Mouse (Mus musculus) adrenal gland, postnatal 10 days (tissue): ENCODE data around the gene Itgax. TPM values are rescaled to one million over a fixed set of nuclear protein-coding genes. Genes with fewer than 3 reads are reported as not detected.
A peak's percentile ranks its signal among the peaks of the same experiment; 100 is the strongest.
"Not testable (repeated sequence)": the region's sequence is repeated elsewhere in the genome, so short reads cannot be mapped to it uniquely, and the experiment has no call there.

ENCODE experiments used
- DNase-seq: peaks from one replicate; pipeline ENCODE4 v3.0.0; 2021; ENCODE audit warnings: mixed read lengths
- long read RNA-seq, 2 experiments: library from polyadenylated mRNA; stranded (forward); transcript quantifications; one replicate each; pipeline ENCODE4 v2.0.0; 2021
- total RNA-seq, 2 experiments: library from RNA; stranded (reverse); gene quantifications; 2 replicates each; pipeline ENCODE4 v1.2.3; 2021

The Itgax gene
- 1 to 10 TPM in 1 of 2 experiments, under 1 TPM in 1; 0.54 to 1.5 TPM for total RNA-seq
- long read RNA-seq, experiment 1: 0 reads
- long read RNA-seq, experiment 2: 0 reads

DNA sequence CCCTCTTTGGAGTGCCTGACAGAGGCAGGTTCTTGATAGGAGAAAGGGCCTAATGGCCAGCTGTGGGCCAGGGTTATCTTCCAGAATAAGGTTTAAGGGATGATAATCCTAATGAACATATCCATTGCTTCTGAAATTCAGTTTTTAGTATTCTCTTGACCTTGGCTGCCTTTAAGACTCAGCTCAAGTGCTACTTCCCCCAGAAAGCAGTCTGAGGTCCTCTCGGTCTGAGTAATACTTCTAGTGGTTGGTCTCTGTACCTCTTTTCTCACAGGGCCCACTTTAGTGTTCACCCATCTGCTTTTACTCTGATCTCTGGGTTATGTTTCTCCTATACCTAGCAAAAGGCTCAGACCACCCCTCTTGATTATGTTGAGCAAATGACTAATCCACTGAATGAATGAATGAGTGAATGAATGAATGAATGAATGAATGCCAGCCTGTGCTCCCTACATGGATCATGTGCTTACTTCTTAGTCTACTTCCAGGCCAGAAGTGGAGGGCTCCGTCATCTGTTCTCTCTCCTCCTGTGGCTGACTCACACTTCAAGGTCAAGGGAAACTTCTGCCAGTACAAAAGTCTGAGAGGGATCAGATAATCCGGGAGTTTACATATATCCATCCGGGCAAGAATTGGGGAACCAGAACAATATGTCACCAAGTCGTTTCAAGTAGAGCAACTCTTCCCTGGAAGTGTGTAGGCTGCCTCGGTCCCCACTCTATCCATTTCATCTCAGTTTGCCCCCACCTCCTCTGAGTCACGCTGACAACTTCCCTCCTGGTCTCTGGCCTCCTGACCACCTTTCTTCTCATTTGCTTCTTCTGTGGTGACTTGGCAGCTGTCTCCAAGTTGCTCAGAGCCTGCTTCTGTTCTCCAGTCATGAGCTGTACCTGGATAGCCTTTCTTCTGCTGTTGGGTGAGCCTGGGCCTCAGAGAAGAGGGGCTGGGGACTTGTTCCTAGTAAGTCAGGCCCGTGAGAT lies at the start of gene Itgax:
Gene Itgax (plus strand): TSS at position 807 of the 980 bp plus-strand sequence.
- DNase-seq: peak; percentile 37

DNA sequence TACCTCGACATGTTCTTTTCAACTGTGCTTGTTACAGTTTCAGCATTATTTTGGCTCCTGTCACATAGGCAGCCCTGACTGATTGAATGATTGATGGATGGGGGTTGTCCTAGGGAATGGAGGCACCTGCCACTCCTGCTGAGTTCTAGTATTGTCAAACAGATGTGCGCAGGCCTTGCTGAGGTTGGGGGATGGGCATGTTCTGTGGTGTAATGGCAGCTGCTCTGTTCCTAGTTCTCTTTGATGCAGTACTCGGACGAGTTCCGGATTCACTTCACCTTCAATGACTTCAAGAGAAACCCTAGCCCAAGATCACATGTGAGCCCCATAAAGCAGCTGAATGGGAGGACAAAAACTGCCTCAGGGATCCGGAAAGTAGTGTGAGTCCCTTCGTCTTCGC lies 49.3 kb upstream of the Itgax start:
- no peak for DNase-seq

DNA sequence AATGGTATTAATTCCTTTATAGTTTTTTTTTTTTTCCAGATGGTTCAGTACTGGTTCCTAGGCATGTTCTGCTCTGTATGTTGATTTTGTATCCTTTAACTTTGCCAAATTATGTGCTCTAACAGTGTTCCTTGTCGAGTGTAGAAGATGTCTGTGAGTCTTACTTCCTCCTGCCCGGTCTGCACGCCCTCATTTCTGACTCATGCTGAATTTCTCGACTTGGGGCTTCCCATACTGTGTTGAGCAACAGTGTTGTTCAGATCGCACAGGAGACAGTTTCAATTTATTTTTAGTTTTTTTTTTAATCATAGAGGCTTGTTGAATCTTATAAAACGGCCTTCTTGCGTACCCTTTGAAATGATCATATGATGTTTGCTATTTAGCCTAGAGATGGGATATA lies 40.2 kb upstream of the Itgax start:
- no peak for DNase-seq

DNA sequence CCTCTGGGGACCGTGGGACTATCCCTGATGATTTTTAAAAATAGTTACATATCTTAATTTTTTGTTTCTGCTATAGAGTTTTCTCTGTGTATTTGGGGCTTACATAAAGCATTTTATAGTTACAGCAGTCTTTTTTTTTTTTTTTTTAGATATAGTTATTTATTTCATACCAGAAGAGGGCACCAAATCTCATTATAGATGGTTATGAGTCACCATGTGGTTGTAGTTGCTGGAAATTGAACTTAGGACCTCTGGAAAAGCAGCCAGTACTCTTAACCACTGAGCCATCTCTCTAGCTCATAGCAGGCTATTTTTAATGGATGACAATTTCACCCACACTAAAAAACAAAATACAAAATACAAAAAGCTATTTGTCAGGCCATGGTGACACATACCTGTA lies 31.2 kb upstream of the Itgax start:
- DNase-seq: no peak

DNA sequence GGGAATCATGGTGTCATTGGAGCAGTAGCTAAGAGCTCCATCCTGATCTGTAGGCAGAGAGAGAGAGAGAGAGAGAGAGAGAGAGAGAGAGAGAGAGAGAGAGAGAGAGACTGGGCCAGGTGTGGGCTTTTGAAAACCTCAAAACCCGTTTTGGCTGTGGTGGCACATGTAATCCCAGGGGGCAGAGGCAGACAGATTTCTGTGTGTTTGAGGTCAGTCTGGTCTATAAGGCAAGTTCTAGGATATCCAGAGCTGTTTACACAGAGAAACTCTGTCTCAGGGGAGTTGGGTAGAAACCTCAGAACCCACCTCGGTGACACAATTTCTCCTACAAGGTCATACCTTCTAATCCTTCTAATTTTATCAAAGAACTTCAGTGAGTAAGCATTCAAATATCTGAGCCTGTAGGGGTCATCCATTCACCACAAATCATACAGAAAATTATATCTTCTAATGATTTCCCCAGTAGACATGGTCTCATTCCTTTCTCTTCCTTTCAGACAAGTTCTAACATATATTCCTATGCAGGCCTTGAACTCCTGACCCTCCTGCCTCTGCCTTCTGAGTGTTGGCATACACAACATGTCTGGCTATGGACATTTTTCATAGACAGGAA lies 28.5 kb upstream of the Itgax start:
- DNase-seq: no peak

DNA sequence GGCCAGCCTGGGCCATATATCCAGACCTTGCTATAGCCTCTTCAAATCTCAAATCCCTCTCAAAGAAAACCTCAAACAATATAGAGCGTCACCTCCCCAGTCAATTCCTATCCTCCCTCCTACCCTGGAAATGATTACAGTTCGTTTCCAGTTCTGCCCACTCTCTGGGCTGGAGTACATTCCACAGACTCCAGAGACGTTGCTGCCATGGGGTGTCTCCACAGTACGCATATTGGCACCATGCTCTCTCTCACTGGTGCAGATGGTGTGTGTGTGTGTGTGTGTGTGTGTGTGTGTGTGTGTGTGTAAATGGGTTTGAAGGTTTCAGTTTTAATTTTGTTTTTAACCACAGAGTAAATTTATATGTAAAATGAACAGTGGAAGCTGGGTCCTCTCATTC lies 24.1 kb upstream of the Itgax start:
- no peak for DNase-seq

DNA sequence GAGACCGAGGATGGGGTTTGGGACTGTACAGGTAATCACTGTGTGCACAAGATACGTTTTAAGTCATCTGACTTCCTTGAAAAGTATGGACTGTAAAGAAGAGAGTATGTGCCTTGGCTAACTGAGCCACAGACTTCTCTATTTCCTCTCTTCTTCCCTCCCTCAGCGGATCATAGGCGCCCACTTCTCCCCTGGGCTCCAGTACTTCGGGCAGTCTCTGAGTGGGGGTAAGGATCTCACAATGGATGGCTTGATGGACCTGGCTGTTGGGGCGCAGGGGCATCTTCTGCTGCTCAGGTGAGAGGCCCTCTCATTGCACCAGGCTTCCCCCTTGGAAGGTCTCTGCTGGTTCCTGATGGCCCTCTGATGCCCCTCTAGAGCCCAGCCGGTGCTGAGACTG lies 21.9 kb upstream of the Itgax start:
- DNase-seq: no peak

DNA sequence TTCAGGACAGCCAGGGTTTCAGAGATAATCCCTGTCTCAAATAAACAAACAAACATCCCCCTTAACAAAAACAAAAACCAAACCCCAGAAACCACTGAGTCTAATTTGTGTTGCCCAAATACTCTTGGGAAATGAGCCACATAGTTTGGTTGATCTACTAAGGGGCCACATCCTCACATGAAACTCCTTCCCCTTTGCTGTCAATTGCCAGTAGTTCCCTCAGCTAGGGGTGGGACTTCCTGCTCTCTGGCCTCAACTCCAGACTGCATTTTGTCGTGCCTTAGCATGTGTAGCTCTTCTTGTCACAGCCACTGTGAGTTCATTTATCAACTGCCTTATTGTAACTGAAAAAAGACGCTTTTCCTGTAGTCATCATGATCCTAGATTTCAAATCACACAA lies 19.0 kb upstream of the Itgax start:
- DNase-seq: no peak

DNA sequence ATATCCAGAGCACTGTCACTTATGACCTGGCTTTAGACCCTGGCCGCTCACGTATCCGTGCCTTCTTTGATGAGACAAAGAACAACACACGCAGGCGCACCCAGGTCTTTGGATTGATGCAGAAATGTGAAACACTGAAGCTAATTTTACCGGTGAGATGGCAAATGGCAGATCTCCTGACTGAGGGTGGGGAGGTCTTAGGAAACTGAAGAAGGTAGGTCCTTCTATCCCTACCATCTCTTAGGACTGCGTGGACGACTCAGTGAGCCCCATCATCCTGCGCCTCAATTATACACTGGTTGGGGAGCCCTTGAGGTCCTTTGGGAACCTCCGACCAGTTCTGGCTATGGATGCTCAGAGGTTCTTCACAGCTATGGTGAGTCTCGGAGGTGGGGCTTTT lies 17.2 kb upstream of the Itgax start:
- no peak for DNase-seq

DNA sequence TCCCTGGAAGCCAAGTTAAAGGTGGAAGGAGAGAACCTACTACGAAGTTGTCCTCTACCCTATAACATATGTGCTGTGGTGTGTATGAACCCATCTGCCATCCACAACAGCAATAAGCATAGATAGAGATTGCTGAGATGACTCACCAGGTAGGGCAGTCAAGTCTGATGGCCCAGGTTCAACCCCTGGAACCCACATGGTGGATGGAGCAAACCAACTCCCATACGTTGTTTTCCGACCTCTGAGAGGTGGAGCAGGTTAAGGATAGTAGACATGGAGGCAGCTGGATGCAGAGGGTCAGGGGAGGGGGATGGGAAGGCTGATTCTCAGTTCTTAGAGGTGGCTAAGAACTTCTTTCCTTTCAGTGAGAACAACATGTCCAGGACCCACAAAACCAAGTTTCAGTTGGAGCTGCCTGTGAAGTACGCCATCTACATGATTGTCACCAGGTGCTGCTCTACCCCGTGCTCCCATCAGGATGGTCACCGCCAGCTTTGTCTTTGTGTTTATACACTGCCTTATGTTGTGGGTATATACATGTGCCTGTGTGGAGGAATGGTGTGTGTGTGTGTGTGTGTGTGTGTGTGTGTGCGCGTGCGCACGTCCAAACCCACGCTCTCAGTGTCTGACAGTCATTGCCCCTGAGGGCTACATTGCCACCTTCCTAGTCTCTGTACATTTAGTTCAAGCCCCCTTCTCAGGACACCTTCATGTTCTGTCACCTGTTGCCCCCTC lies 14.8 kb upstream of the Itgax start:
- no peak for DNase-seq

DNA sequence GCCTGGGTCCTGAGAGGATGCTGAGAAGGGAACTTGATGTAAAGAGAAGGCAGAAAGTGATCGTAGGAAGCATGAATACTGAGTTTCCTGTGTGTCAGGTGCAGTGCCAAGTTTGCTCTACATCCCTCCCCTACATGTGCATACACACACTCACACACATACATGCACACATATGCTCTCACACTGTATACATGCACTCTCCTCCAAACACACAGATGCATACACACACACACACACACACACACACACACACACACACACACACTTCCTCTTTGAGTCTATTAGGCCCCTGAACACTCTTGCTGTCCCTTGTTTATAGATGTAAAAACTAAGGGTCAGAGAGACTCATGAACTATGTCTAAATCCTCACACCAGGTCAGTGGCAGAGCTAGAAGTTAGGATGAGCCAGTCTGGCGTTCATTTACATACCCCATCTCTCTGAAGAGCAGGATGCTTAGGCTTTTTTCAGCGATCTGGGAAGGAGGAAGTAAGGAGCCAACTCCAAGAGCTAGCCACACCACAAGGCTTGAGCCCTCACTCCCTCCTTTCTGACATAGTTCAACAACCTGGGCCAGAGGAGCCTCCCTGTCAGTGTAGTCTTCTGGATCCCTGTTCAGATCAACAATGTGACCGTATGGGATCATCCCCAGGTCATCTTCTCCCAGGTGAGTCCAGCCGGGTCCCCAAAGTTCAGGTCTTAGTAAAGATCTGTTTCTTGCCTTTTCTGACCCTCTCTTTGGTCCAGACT lies 14.0 kb upstream of the Itgax start:
- no peak for DNase-seq

DNA sequence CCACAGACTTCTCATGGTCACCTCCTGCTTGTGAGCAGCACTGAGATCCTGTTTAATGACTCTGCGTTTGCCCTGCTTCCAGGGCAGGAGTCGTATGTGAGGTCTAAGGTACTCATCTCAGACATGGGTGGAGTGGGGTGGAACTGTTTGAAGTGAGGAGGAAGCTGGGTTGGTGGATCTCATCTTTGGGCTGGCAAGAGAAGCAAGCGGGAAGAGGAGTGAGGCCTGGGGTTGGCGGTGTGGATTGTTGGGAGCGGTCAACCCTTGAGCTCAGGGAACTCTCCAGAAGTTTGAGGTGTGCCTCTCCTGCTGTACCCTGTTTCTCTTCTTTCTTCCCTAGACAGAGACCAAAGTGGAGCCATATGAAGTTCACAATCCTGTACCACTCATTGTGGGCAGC lies 13.0 kb upstream of the Itgax start:
- DNase-seq: no peak

DNA sequence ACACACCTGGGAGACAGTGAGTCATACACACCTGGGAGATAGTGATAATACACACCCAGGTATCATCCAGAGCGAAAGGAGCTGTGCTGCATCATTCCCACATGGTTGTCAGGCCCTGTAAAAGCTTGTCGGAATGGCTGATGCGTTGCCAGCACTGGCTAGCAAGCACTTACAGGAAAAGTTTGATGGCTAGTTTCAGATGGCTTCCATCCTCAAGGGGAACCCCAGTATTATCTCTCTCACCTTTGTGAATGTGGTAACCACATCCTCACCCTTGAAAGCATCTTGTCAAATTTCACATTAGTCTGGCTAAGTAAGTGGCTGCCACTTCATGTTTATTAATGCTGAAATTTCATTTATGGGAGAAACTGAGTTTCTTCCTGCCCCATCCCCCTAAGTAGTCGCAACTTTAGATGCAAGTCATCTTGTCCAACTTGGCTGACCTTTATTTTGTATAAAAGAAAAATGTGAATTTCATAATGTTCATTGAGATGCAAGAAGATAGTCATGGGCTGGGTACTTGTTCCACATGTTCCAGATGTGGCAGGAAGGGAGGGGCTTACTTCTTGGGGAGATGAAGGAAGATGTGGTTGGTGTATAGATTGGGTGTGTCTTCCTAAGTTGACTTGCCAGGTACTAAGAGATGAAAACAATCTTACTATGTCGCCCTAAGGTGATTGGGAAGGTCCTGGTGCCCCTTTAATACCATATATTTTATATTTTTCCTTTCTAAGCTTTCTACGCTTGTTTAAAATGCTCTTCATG lies 9.4 kb upstream of the Itgax start:
- no peak for DNase-seq

DNA sequence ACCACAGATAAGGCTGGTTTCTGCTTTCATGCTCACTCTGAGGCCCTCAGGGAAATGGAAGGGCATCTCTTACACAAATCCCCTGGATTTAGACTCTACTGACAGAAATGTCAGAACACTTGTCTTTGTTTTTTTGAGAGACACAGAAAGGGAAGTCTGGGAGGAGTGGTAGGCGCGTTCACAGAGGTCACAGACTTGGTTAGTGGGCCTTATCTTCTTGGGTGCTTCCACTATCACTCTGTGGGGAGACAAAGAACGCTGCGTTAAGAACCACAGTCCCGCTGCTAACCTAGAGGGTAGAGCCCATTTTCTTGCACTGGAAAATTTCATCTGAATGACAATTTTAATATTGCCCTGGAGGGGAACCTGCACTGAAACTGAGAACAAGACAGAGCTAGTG lies 2.8 kb downstream of the Itgax start:
- DNase-seq: no peak

DNA sequence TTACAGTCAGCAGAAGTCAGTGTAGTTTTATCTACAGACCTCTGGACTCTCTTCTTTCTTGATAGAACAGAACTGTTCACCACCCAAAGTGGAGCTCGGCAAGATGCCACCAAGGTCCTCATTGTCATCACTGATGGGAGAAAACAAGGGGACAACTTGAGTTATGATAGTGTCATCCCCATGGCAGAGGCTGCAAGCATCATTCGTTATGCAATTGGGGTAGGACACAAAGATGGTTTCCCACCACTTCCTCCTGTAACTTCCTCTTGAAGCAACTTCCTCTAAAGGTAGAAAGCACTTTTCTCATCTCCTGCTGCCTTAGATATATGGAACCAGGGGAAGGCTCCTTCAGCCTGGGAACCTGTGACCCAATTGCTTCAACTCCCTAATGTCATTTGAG lies 4.2 kb downstream of the Itgax start:
- DNase-seq: no peak

DNA sequence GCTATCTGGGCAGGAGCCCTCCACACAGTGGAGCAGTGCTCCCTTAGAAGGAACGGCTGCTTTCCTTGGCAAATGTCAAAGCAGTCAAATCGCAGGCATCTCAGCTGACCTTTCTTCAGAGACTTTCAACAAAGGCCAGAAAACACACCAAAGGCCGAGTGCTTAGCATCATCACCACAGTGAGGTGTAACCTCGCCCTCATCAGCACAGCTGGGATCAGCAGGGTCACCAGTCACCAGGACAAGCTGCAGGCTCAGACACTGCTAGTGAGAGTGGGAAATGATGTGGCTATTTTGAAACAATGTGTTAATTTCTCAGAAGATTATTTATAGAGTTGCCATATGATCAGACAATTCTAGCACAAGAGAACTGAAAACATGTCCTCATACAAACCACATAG lies 7.6 kb downstream of the Itgax start:
- no peak for DNase-seq

DNA sequence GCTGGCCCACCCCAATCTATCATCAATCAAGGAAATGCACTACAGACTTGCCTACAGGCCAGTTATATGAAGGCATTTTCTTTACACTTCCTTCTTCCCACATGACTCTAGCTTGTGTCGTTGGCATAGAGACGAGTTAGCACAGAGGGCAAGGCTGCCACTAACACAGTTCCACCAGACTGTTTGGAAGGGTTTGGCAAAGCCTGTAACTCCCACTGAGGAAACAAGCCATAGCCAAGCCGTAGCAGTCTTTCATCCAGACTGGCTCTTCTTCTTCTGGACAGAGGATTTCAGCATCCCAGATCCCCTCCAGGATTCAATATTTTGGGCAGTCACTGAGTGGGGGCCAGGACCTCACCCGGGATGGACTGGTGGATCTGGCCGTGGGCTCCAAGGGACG lies 10.3 kb downstream of the Itgax start:
- DNase-seq: no peak

DNA sequence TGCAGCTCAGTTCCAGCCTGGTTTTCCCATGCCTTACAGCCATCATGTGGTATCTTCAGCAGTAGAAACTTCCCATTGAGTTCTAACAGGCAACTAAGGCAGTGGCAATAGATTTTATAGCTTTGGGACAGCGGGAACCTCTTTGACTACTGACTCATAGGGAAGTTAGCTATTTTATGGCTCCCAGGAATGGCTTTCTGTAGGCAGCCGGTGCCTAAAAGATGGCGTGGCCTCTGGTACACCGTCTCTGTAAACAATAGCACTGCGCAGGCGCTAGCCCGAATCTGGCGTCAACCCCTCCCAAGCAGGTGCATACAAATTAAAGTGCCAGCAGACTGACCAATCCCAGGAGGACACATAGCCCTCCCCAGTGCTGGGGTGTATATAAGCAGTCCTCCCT lies 21.6 kb downstream of the Itgax start:
- no peak for DNase-seq

DNA sequence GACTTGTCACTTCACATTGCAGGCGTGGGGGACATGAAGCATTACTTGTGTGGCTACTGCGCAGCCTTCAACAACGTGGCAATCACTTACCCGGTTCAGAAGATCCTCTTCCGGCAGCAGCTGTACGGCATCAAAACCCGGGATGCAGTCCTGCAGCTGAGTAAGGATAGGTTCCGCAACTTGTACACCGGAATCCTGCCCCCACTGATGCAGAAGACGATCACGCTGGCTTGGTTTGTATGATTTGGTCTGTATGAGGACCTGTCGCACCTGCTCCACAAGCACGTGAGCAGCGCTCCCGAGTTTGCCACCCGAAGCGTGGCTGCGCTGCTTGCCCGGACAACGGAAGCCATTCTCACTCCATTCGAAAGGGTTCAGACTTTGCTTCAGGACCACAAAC lies 24.7 kb downstream of the Itgax start, which contains the start of gene Itgad:
Gene Itgad (plus strand): TSS at position 301 of the 400 bp plus-strand sequence.
- no peak for DNase-seq

DNA sequence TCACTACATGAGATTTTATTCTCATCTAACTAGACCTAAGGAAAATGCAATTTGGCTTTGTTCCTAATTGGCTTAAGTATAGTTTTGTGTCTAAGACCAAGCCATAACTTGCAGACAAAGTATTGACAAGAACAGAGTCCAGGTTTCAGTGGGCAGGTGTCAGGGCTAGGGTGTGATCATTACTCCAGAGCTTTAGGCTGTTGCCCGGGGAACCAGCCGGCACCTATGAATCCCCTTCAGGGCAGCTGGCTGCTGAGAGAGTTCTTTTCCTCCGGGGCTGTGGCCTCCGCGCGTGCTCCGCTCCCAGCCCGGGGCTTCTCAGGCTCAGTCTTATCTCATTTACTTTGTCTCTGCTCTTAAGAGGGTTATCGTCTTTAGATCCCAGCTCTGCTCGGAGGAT lies 25.6 kb downstream of the Itgax start:
- DNase-seq: peak; percentile 27

DNA sequence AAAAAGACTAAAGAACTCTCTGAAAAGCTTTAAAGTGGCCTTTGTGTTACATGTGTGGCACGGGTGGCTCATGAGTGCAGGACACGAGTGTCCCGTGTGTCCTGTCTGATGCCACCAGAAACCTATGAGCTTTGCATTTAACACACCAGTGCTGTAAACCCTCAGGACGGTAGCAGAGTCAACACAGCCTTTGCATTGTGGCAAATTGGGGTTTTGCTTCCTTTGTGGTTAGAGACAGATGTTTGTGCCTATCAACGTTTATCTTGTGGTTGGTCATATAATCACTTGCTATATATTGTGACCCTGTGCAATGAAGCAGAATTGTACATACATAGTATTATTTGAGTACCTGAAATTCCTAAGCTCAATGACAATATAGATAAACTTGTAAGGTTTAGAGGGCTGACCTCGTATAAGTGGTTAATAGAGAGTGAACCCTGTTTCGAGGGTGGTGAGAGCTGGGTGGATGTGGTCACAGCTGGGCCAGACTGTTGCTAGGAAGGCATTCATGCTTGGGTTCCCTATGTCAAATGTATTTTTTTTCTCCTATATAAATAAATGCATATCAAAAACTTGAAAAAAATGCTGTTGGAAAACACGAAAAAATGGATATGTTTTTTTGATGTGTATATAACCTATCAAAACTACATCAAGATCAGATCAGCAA lies 29.5 kb downstream of the Itgax start:
- not testable (repeated sequence) for DNase-seq
